Mouse (Mus musculus) limb, embryonic 14.5 days (tissue): Measurements from ENCODE around the gene Rab28. TPM values are rescaled to one million over a fixed set of nuclear protein-coding genes. Genes with fewer than 3 reads are reported as not detected.

Source experiments
- ATAC-seq: fragments of 200-750 bp; cut with Nextera tagmentation; 2 replicates; pipeline ENCODE4 v1.8.0; 2017; ENCODE audit warnings: low read depth, moderate number of reproducible peaks, moderate TSS enrichment; ENCODE audit not compliant: low FRiP score
- DNase-seq: peaks from one replicate; pipeline ENCODE4 v3.0.0-alpha.2; 2015; ENCODE audit warnings: low spot score
- H3K27ac ChIP-seq: fragments of 300-500 bp; sonication (generic); replicated peaks from 2 replicates; pipeline ENCODE4 v1.5.1; 2014; ENCODE audit warnings: low read depth, mild to moderate bottlenecking, low read length, moderate library complexity, mixed read lengths
- H3K27me3 ChIP-seq: fragments of 300-500 bp; sonication (generic); 2 replicates; pipeline ENCODE4 v1.6.1; 2014; ENCODE audit warnings: low read length, mixed read lengths; ENCODE audit not compliant: control insufficient read depth, insufficient read depth
- H3K36me3 ChIP-seq: fragments of 300-500 bp; sonication (generic); 2 replicates; pipeline ENCODE4 v1.6.1; 2014; ENCODE audit warnings: mild to moderate bottlenecking, low read length, moderate library complexity, mixed read lengths; ENCODE audit not compliant: control insufficient read depth, insufficient read depth
- H3K4me1 ChIP-seq: fragments of 300-500 bp; sonication (generic); 2 replicates; pipeline ENCODE4 v1.6.1; 2014; ENCODE audit warnings: antibody characterized with exemption, low read length, mixed read lengths; ENCODE audit not compliant: control insufficient read depth, insufficient read depth
- H3K4me2 ChIP-seq: fragments of 300-500 bp; sonication (generic); replicated peaks from 2 replicates; pipeline ENCODE4 v1.6.1; 2014; ENCODE audit warnings: low read depth, mild to moderate bottlenecking, low read length, moderate library complexity; ENCODE audit not compliant: severe bottlenecking
- H3K4me3 ChIP-seq: fragments of 300-500 bp; sonication (generic); replicated peaks from 2 replicates; pipeline ENCODE4 v1.5.1; 2014; ENCODE audit warnings: low read length
- H3K9ac ChIP-seq: fragments of 300-500 bp; sonication (generic); 2 replicates; pipeline ENCODE4 v1.6.1; 2014; ENCODE audit warnings: mild to moderate bottlenecking, low read depth, low read length, moderate library complexity; ENCODE audit not compliant: severe bottlenecking
- H3K9me3 ChIP-seq: fragments of 300-500 bp; sonication (generic); 2 replicates; pipeline ENCODE4 v1.6.1; 2016; ENCODE audit warnings: low read length; ENCODE audit not compliant: control insufficient read depth
- POLR2A ChIP-seq: fragments of 200-500 bp; IDR thresholded peaks from 2 replicates; pipeline ENCODE4 v1.8.0; 2012; ENCODE audit warnings: inconsistent platforms, mild to moderate bottlenecking, moderate library complexity, borderline replicate concordance; ENCODE audit not compliant: insufficient read depth, insufficient read length; ENCODE audit errors: extremely low read depth
- WGBS: fragments of 180-500 bp; shearing (Covaris S2); extraction: QIAGEN DNeasy Blood & Tissue Kit; methylation state at CpG from one replicate; pipeline ENCODE4 v1.1.7; 2014; 5-methylcytosine and 5-hydroxymethylcytosine counted together
- polyA plus RNA-seq, 2 experiments: library from polyadenylated mRNA; depleted of rRNA in 1 of 2; stranded (reverse) in 1 of 2; unstranded in 1 of 2; fragments of >200 nt; fragmentation: Nextera tagmentation in 1 of 2; extraction: Ambion mirVana in 1 of 2; gene quantifications; 2 replicates each; pipeline versions ENCODE4 v1.2.1 to v1.2.3; 2012 to 2014

Rab28 gene
- polyA plus RNA-seq, 2 experiments = 63.0 to 87.0 TPM

DNA sequence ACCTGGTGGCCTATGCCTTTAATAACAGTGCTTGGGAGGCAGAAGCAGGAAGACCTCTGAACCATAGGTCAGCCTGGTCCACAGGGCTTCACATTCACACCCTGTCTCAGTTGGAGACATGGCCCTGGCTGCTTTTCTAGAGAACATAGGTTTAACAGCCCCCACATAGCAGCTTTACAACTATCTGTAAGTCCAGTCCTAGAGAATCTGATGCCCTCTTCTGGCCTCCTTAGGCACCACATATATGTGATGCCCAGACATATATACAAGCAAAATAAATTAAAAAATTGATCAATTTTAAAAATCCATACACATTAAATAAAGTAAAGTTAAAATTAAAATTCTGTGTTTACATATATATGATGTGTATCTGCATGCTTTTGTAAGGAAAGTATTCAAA lies 10.0 kb downstream of the Rab28 start:
- ATAC-seq (no peak), DNase-seq (no peak)
- no peaks in the 10 kb centered on the region for H3K4me1 ChIP-seq
- no peak overlapping the region for H3K4me3 ChIP-seq
- H3K4me2 ChIP-seq = no peak overlapping the region
- no peaks in the 10 kb centered on the region for H3K9me3 ChIP-seq
- peaks cover 3% of the 10 kb centered on the region; the same call in 1 of the 2 replicates for H3K36me3 ChIP-seq
- no peaks in the 10 kb centered on the region for H3K27me3 ChIP-seq
- H3K27ac ChIP-seq = no peak overlapping the region
- no peak for TF ChIP-seq POLR2A
- no peak overlapping the region for H3K9ac ChIP-seq

DNA sequence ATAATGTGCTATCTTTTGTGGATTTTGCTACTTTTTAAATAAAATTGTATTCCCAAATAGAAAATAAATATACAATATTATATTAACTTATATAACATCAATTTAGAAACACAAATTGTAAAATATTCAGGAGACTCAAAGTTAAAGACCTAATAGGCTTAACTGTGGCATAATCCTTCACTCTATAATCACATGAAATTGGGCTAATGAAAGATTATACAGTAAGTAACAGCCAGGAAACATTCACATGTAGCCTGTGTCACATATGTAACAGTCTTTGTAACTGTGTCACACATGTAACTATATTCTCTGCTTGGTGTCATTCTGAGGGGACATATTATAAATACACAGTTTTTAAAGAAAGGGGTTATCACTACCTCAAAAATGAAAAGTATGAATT lies 22.9 kb downstream of the Rab28 start:
- H3K4me3 ChIP-seq = no peak overlapping the region

GRCm38 (mm10) chr5:41683976-41684375 lies 24.0 kb downstream of the Rab28 start:
- no peak overlapping the region for H3K9ac ChIP-seq
- H3K4me3 ChIP-seq = no peak overlapping the region
- peaks cover 3% of the 10 kb centered on the region; the same call in 1 of the 2 replicates for H3K36me3 ChIP-seq
- ATAC-seq (no peak), DNase-seq (no peak)
- H3K27ac ChIP-seq = no peak overlapping the region
- no peak overlapping the region for H3K4me2 ChIP-seq
- no peaks in the 10 kb centered on the region for H3K27me3 ChIP-seq
- H3K4me1 ChIP-seq = 0 out of 2 replicates have a peak, but pooled peaks cover 3% of the 10 kb centered on the region
- 93% methylated on average over 2 of the region's 2 CpGs for WGBS
- no peaks in the 10 kb centered on the region for H3K9me3 ChIP-seq
- no peak for TF ChIP-seq POLR2A

More for the DNA sequence above, 22.9 kb downstream of the Rab28 start:
- Histone ChIP-seq H3K27me3 (no peaks in the 10 kb centered on the region), H3K36me3 (peaks cover 3% of the 10 kb centered on the region; the same call in 1 of the 2 replicates), H3K27ac (no peak overlapping the region), H3K9ac (no peak overlapping the region), H3K4me1 (0 out of 2 replicates have a peak, but pooled peaks cover 3% of the 10 kb centered on the region), H3K4me2 (no peak overlapping the region), H3K9me3 (no peaks in the 10 kb centered on the region)
- DNase-seq (no peak), ATAC-seq (no peak)
- TF ChIP-seq POLR2A = no peak

- Histone ChIP-seq H3K9me3 (no peaks in the 10 kb centered on the region), H3K4me2 (no peak overlapping the region), H3K36me3 (no peaks in the 10 kb centered on the region), H3K27ac (no peak overlapping the region), H3K4me1 (no peaks in the 10 kb centered on the region), H3K9ac (no peak overlapping the region), H3K27me3 (no peaks in the 10 kb centered on the region), H3K4me3 (no peak overlapping the region)
- 82% methylated on average over 6 of the region's 6 CpGs for WGBS
- ATAC-seq (no peak), DNase-seq (no peak)
- no peak for TF ChIP-seq POLR2A
These were observed 41.9 kb downstream of the Rab28 start for GRCm38 (mm10) chr5:41666012-41666411.

DNA sequence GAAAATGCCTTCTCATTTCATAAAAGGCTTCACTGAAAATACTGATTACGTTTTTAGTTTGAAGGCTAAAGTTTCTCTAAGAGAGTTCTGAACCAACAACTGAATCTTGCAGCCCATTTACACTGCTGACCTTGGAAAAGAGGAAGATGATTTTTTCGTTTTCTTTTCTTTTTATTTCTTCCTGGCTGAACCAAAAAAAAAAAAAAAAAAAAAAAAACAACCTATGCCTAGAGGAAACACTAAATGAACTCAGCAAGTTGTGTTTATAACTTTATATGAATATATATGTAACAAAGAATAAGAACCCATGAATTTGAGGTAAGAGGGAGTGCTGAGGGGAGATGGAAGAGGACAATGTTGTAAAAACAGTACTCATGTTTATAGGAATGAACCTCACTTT lies 71.2 kb downstream of the Rab28 start:
- Histone ChIP-seq H3K27me3 (no peaks in the 10 kb centered on the region), H3K9ac (no peak overlapping the region), H3K4me2 (no peak overlapping the region), H3K4me1 (no peaks in the 10 kb centered on the region), H3K4me3 (no peak overlapping the region), H3K27ac (no peak overlapping the region), H3K36me3 (peaks cover 4% of the 10 kb centered on the region; the same call in 1 of the 2 replicates), H3K9me3 (no peaks in the 10 kb centered on the region)
- 74% methylated on average over 2 of the region's 2 CpGs for WGBS
- no peak for TF ChIP-seq POLR2A
- no peak for DNase-seq
- no peak for ATAC-seq
